Mouse (Mus musculus): ENCODE results near the gene Zfp446.

Gene Zfp446

DNA sequence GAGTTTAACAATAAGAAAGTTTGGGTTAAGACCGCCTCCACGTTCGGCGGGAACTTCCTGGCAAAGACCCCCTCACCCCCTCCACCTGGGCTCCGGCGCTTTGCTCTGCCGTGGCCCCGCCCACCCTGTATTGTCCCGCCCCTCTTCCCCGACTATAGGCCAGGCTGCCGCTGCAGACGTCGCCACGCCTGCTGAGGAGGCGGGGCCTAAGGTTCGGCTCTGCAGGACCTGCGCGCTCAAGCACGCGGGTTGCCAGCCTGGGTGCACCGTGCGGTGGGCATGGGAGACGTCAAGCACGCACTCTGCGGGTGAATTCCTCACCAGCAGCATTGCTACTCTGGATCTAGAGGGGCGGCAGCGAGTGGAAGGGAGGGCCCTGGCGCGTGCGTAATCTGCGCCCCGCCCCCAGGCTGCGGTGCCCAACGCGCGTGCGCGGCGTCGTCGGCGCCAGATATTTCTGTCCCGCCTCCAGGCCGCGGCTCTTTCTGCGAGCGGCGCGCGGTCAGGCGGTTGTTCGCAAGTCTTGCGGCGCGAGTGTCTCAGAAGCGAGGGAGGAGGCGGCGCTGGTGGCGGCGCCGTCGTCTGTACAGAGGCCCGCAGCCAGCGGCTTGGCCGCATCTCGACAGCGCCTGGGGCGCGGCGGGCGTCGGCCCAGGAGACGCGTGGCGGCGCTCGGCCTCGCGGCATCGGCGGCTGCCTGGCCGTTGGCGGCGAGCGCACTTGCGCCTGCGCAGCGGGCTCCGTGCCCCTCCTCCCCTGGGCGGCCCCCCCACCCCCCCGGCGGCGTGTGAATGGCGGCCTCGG lies 46.5 kb downstream of the Zfp446 start:
- CTCF ChIA-PET = no interaction called here

DNA sequence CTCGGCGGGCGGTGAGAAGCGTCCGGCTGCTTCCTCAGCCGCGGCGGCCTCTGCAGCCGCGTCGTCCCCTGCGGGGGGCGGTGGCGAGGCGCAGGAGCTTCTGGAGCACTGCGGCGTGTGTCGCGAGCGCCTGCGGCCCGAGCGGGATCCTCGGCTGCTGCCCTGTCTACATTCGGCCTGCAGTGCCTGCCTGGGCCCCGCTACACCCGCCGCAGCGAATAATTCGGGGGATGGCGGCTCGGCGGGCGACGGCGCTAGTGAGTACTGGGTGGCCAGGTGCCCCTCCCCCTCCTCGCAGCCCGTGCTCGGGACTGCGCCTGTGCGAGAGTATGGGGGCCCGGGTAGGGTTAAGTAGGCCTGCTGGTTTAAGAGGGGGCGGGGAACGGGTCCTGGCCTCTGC lies 47.2 kb downstream of the Zfp446 start:
- CTCF ChIA-PET = interaction anchor here (1.4 kb wide), 1 partner anchor 12 kb away, joined by 3 read pairs; no protein-coding TSS in a partner anchor

DNA sequence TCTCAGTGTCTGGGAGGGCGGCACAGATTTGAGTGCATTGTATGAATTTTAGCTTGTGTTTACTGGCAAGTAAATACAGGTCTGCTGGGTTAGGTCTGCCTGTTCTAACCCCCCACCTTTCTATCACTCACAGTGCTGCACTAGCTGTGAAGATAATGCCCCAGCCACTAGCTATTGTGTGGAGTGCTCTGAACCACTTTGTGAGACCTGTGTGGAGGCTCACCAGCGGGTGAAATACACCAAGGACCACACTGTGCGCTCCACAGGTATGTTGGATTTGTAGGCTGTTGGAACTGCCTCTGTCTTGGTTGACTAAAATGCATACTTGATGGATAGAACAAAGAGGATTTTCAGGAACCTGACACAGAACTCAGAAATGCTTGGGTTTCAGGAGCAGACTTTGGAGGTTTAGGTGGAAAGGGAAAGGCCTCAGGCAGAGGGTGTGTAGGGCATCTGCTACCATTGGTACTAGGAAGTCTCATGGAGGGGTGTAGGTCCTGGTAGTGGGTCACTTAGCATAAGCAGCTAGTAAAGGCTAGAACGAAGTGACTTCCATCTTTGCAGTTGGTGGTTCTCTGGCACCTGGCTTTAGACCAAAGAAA lies 48.0 kb downstream of the Zfp446 start:
- CTCF ChIA-PET = interaction anchor here (1.4 kb wide), 1 partner anchor 11 kb away, joined by 3 read pairs; no protein-coding TSS in a partner anchor

DNA sequence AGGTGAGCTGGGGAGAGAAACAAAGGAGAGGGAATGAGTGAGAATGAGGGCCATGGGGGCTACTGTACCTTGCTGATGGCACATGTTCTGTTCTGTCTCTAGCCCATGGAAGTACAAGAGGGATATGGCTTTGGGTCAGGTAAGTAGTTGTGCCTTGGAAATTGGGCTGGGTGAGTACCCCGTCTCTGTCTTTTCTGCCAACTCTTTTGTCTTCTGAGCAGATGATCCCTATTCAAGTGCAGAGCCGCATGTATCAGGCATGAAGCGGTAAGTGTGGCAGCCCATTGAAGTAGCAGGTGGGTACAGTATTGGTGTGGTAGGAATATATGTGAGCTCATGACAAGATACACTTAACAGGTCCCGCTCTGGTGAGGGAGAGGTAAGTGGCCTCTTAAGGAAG lies 51.3 kb downstream of the Zfp446 start:
- CTCF ChIA-PET = no interaction called here

DNA sequence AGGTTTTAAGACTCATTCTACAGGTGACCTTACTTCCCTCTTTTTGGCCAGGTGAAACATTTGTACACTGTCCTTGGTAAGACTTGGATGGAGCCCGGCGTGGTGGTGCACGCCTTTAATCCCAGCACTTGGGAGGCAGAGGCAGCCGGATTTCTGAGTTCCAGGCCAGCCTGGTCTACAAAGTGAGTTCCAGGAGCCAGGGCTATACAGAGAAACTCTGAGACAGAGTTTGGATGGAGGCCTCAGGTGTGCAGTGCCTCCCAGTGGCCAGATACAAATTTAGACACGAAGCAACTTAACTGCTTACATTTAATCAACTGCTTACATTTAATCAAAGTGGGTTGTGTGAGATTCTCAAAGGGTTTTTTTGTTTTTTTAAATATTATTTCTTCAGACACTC lies 53.4 kb downstream of the Zfp446 start:
- CTCF ChIA-PET = no interaction called here

DNA sequence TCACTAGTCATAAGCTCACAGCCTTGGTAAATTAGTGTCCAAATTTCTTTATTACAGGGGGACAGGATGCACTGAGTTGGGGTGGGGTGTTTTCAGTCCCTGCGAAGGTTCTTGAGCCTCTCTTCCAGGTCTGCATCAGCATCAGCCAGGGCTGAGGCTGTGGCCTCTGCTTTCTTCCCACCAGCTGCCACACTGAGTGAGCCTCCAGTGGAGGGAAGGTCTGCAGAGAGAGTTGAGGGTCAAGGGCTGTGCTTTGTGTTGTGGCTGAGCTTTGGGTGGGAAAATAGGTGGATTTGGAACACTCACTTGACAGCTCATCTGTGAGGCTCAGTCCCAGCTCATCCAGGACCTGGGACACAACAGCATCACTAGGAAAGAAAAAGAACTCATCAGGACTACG lies 54.3 kb downstream of the Zfp446 start:
- CTCF ChIA-PET = no interaction called here

DNA sequence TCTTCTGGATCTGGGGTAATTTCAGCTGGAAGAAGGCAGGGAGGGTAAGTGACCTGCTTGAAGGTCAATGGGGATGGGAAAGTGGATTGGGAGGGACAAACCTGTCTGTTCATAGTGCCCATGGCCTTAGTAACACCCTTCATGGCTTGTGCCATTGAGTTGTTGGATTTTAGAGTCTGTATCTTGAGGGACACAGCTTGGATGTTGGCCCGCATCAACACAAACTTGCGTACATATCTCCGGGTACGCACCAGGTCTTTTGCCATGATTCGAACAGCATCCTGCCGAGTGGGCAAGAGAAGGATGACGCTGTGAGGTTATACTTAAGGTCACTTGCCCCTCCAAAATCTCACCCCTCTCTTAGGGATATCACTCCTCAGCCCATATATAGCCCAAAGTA lies 54.9 kb downstream of the Zfp446 start:
- CTCF ChIA-PET = no interaction called here

DNA sequence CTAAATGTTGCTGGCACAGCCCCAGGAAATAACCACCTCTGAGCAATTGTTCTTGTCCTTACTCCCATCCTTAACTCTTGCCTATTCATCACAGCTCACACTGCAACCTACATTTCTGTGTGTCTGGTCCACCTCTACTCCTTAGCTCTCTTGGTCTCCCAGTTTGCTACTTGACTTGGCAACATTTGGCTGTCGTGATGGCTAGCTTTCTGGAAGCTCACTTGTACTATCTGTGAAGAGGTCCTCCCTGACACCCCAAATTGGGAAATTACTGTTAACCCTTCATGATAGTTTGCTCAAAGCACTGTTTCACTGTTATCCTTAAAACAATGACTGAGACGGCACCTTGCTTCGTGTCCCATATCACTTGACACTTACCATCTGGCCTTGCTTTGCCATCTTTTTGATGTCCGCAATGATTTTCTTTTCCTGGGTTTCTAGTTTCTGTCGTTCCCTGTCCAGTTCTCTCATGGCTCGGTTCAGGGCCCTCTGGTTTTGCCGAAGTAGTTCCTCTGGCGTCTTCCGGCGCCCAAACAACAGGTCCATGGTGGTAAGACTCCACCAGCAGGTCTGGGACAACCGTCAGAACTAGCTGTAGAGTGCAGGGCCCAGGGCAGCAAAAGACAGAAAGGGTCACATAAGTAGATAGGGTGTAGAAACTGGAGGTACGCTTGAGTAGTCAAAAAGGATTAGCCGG lies 56.0 kb downstream of the Zfp446 start:
- CTCF ChIA-PET = no interaction called here

DNA sequence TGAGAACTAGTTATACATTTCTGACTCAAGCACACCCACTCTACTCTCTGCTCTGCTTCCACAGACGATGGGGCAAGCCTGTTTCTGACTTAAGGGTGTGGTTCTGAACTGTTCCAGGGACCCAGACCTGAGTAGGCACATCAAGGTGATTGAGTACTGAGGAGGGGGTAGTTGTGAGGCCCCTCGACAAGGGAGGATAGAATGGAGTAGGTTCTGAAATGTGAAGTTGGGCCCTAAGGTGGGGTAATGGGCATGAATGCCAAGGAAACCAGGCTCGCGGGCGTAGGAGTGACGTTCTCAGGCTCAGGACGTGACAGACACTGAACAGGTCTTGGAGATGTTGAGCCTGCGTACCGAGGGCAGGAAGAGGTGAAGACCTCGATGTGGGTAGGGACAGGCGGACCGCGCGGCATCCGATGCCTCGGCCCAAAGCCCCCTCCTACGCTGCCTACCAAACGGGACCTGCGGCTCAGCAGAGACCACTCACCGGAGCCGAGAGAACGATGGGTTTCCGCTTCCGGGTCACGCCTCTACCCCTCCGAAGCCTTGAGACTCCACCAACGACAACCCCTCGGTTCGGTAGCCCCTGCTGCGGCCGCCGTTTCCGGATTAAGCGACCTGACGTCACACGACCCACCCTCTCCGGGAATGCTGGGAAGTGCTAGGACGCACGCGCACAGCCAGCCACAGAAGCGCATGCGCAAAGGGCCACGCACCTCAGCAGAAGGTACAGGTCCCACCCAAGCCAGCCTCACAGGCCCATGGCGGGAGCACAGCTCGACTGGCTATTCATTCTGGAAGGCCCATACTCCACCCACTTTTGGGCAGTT lies 56.7 kb downstream of the Zfp446 start, which contains the start of gene Chmp2a:
Gene Chmp2a, minus strand, starts transcription at position 660 of the 830 bp plus-strand sequence.
- CTCF ChIA-PET = interaction anchor here (0.5 kb wide), 1 partner anchor 29 kb away, joined by 4 read pairs; no protein-coding TSS in a partner anchor
